ENCODE assay signal across 17 mouse cellular contexts in the genomic region with DNA sequence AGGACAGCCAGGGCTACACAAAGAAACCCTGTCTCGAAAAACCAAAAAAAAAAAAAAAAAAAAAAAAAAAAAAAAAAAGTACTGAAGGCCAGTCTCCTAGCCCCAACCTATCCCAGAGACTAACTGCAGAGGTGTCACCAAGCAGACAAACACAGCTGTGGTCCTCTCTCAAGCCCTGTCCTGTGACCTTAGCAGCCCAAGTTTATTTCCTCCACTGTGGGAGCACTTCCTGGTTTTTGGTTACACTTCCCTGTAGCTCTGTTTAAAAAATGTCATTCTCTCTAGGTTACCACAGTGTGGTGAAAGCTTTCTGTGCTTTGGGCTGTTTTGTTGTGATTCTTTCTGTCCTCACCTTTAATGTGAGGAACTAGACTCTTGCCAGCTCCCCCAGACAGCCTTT. TPM values are rescaled to one million over a fixed set of nuclear protein-coding genes. Genes with fewer than 3 reads are reported as not detected.
DNase-seq lines count a peak whose midpoint lies in the region; ATAC-seq and TF ChIP-seq lines count a peak whose summit lies in the region.
"Not testable (repeated sequence)": the region's sequence is repeated elsewhere in the genome, so short reads cannot be mapped to it uniquely, and the experiment has no call there.
"Had no signal": no experiment of that assay in that cellular context is flagged by ENCODE, and none has a peak within 500 bp of the region (broad histone marks: within the 10 kb centered on the region; RNA-seq: fewer than 3 reads in every experiment).

No protein-coding gene starts in this region.

- not testable (repeated sequence) for H3K4me1 ChIP-seq in bone marrow macrophage, adult 2 months (ENCODE audit: control insufficient read depth, insufficient read depth, low read length); liver, postnatal 0 days (ENCODE audit: insufficient read depth)

- H3K9me3 ChIP-seq in liver, postnatal 0 days (ENCODE audit: low read length), result not testable (repeated sequence)

- not testable (repeated sequence) for H3K9ac ChIP-seq in liver, postnatal 0 days (replicated peaks)

- not testable (repeated sequence) for H3K36me3 ChIP-seq in liver, postnatal 0 days (replicated peaks; ENCODE audit: insufficient read depth, low read length)

- H3K27ac ChIP-seq in bone marrow macrophage, adult 2 months (ENCODE audit: insufficient read depth, low read depth, low read length), result peak overlapping the region; percentile 31; the same call in 1 of the 2 replicates
- H3K27ac ChIP-seq in liver, postnatal 0 days (ENCODE audit: low read depth), result not testable (repeated sequence)

- TF ChIP-seq EP300 in liver, postnatal 0 days (IDR thresholded peaks at IDR 0.05; ENCODE audit: low read depth), result not testable (repeated sequence)

- not testable (repeated sequence) for H3K4me3 ChIP-seq in bone marrow macrophage, adult 2 months (ENCODE audit: insufficient read depth, low read length); liver, postnatal 0 days (ENCODE audit: low read depth, low read length)

- not testable (repeated sequence) for TF ChIP-seq POLR2A in bone marrow macrophage, adult 2 months (IDR thresholded peaks at IDR 0.05; ENCODE audit: borderline replicate concordance, low read depth, low read length)

- not testable (repeated sequence) for TF ChIP-seq CTCF in bone marrow macrophage, adult 2 months (IDR thresholded peaks at IDR 0.05; ENCODE audit: low read depth, low read length); liver, postnatal 0 days (IDR thresholded peaks at IDR 0.05; ENCODE audit: low read depth)

- peak; percentile 90 for DNase-seq in heart, adult 11 months
- DNase-seq in layer of hippocampus, adult 9-11 months, result peak; percentile 31
- not testable (repeated sequence) for DNase-seq in liver, postnatal 0 days
- DNase-seq in spleen, postnatal 36 days (ENCODE audit: low spot score in 2 of 2), result peak; percentile 31 to 32

- peak; percentile 64 for ATAC-seq in liver, postnatal 0 days
- ATAC-seq in megakaryocyte progenitor cell, adult 5-6 weeks (replicated peaks; ENCODE audit: poor library complexity), result peak; percentile 82

- WGBS in liver, postnatal 0 days (ENCODE audit: insufficient replicate concordance), result no CpG with 5 or more reads among the region's 1 CpGs

- H3K4me2 ChIP-seq in liver, postnatal 0 days (ENCODE audit: low read depth, low read length), result not testable (repeated sequence)

- H3K27me3 ChIP-seq in liver, postnatal 0 days (ENCODE audit: insufficient read depth, low read length), result not testable (repeated sequence)

RNA-seq across cellular contexts. Expression of a gene that starts 6.7 kb away (rescaled TPM):
- polyA plus RNA-seq in bone marrow macrophage, adult 2 months (2012; ENCODE audit: insufficient read depth, insufficient read length, missing spikeins), result 16.4 and 17.4 TPM in 2 replicates
- 8.2 and 8.5 TPM in 2 replicates for polyA plus RNA-seq in liver, postnatal 0 days (2015; fragmentation: Nextera tagmentation; extraction: Ambion mirVana)
- 44.8 and 47.1 TPM in 2 replicates for total RNA-seq in megakaryocyte progenitor cell, adult 5-6 weeks (2015)
- total RNA-seq in megakaryocyte progenitor cell, adult 5-6 weeks (2017), result 49.2 and 57.0 TPM in 2 replicates

RNA-seq across cellular contexts. Expression of a gene that starts 10.7 kb away (rescaled TPM):
- polyA plus RNA-seq in bone marrow macrophage, adult 2 months (2012; ENCODE audit: insufficient read depth, insufficient read length, missing spikeins), result 19.5 and 23.3 TPM in 2 replicates
- 27.0 and 28.8 TPM in 2 replicates for polyA plus RNA-seq in liver, postnatal 0 days (2015; fragmentation: Nextera tagmentation; extraction: Ambion mirVana)
- total RNA-seq in megakaryocyte progenitor cell, adult 5-6 weeks (2015), result 73.9 and 79.4 TPM in 2 replicates
- total RNA-seq in megakaryocyte progenitor cell, adult 5-6 weeks (2017), result 72.3 and 80.8 TPM in 2 replicates

RNA-seq across cellular contexts. Expression of a gene that starts 11.0 kb away (rescaled TPM):
- 0.45 TPM in 1 of 2 replicates, not detected in the other for polyA plus RNA-seq in bone marrow macrophage, adult 2 months (2012; ENCODE audit: insufficient read depth, insufficient read length, missing spikeins)
- not detected in 2 replicates for polyA plus RNA-seq in liver, postnatal 0 days (2015; fragmentation: Nextera tagmentation; extraction: Ambion mirVana)
- total RNA-seq in megakaryocyte progenitor cell, adult 5-6 weeks (2015), result not detected in 2 replicates
- total RNA-seq in megakaryocyte progenitor cell, adult 5-6 weeks (2017), result not detected in 2 replicates
- total RNA-seq: adrenal gland, adult 2 months; gastrocnemius, postnatal 36 days; heart, adult 18-20 months; heart, postnatal 10 days; heart, postnatal 36 days; MEL had no signal
- polyA plus RNA-seq: CD4-positive, CD25-positive, alpha-beta regulatory T cell, adult 4 months; embryonic facial prominence, embryonic 14.5 days; forebrain, embryonic 13.5 days; forebrain, embryonic 16.5 days; heart, embryonic 12.5 days had no signal
